Mouse (Mus musculus): ENCODE data around the gene Mybbp1a.
"Not testable (repeated sequence)": the region's sequence is repeated elsewhere in the genome, so short reads cannot be mapped to it uniquely, and the experiment has no call there.

The Mybbp1a gene

GRCm38 (mm10) chr11:72413601-72414190, 27.5 kb upstream of the Mybbp1a start:
- DNase-seq: no peak

- no peak for DNase-seq
These were observed 26.0 kb upstream of the Mybbp1a start for GRCm38 (mm10) chr11:72415155-72415554.

DNA sequence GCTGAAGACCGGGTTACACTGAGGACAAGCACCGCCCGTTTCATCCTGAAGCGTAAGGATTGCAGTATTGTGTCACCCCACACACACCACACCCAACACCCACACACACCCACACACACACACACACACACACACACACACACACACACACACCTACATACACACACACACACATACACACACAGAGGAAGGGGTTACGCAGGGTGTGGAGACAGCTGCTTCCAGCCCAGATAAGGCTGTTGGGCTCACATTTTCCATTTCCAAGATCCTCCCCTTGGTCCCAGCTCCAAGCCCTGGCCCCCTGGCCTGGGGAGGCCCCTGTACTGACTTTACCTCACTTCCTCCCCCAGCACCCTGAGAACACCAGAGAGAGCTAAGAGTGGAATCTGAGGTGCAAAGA, 24.5 kb upstream of the Mybbp1a start:
- no peak for DNase-seq

- no peak for DNase-seq
These were observed 23.8 kb upstream of the Mybbp1a start for GRCm38 (mm10) chr11:72417376-72417775.

- no peak for DNase-seq
These were observed 22.9 kb upstream of the Mybbp1a start for GRCm38 (mm10) chr11:72418227-72418626.

- no peak for DNase-seq
These were observed 22.1 kb upstream of the Mybbp1a start for GRCm38 (mm10) chr11:72419006-72419405.

DNA sequence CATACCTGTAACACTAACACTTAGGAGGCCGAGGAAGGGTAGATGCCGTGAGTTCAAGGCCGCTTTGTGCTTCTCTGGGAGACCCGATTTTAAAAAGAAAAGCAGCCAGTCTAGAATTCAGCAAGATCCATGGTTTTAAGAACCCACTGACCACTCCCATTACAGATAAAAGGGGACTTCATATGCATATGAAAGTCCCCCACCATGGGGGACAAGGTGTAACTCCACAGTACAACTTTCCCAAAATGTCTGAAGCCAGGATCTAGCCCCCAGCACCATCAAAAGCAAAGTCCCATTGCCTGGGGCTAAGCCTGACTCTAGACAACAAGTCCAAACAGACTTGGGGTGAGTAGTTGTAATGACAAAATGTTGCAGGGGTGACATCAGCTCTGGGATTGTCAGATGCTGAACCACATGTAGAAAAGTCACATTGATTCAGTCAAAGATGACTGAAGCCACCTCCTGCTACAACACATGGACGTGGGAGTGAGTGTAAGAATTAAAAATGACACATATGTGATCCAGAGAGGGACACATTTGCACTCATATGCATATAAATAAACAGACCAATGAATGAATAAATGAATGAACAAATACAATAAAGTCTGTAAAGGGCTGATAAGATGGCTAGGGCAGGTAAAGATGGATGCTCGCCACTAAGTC, 20.6 kb upstream of the Mybbp1a start:
- DNase-seq: no peak

DNA sequence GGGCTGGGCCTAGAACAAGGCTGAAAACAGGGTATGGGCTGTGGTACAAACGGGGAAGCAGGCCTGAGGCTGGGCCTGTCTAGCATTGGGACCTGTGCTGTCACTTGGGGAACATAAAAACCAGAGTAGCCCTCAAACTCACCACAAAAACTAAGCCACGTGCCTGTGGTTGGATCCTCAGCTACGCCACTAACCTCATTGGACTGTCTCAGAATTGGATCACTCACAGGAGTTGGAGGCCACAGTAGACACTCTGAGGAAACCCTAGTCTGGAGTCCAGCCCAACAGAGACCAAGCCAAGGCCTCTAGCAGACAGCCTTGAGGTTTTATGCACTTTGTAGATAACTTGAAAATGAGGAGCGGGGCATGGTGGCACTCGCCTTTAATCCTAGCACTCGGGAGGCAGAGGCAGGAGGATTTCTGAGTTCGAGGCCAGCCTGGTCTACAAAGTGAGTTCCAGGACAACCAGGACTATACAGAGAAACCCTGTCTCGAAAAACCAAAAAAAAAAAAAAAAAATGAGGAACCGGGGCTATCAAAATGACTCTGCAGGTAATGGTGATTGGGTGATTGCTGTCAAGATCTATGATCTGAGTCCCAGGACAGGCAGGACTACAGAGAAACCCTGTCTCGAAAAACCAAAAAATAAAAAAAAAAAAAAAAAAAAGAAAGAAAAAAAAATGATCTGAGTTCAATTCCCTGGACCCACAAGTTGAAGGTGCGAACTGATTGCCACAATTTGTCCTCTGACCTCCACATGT, 19.5 kb upstream of the Mybbp1a start:
- no peak for DNase-seq

DNA sequence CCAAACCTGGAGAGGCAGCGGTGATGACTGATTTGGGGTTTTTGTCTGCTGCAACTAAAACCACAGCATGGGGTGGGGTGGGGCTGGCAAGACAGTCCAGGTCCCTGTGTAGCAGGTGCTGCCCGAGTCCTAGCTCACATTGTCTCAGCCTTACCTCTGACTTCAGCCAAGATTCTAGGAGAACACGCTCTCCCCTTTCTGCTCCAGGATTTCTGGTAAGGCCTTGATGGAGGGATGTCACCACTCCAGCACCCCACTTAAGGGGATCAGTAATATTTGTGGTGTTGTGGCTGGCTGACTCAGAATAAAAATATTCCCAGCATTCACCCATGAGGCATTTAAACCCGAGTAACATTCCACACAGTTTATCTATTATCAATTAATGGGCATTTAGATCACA, 17.5 kb upstream of the Mybbp1a start:
- no peak for DNase-seq

- DNase-seq: no peak
These were observed 16.0 kb upstream of the Mybbp1a start for GRCm38 (mm10) chr11:72425201-72425600.

DNA sequence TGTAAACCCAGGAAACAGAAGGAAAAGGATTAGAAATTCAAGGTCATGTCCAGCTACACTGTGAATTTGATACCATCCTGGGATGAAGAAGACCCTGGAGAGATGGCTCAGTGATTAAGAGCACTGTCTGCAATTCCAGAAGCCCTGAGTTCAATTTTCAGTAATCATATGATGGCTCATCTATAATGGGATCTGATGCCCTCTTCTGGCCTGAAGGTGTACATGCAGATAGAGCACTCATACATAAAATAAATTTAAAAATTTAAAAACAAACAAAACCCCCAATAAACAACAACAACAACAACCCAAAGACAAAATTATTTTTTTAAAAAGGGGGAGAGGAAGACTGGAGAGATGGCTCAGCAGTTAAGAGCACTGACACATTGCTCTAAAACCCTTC, 14.3 kb upstream of the Mybbp1a start:
- DNase-seq: no peak

DNA sequence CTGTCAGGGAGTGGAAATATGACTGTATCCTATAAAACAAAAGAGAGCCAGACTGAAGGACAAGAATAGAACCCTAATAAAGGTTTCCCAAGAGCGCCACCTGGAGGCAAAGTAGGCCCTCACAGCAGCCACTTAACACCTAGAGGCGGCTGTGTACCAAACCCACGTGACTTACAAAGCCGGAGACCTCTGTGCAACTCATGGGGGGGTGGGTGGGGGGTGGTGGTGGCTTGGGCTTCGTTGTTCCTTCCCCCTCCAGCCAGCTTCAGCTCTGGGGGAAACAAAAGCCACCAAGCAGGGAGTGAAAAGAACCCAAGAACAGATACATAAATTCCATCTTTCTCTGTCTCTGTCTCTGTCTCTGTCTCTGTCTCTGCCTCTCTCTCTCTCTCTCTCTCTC, 12.5 kb upstream of the Mybbp1a start:
- DNase-seq: peak; percentile 77

GRCm38 (mm10) chr11:72429288-72429690, 11.9 kb upstream of the Mybbp1a start:
- DNase-seq: peak; percentile 80

GRCm38 (mm10) chr11:72430311-72431068, 10.7 kb upstream of the Mybbp1a start:
- DNase-seq: not testable (repeated sequence)

DNA sequence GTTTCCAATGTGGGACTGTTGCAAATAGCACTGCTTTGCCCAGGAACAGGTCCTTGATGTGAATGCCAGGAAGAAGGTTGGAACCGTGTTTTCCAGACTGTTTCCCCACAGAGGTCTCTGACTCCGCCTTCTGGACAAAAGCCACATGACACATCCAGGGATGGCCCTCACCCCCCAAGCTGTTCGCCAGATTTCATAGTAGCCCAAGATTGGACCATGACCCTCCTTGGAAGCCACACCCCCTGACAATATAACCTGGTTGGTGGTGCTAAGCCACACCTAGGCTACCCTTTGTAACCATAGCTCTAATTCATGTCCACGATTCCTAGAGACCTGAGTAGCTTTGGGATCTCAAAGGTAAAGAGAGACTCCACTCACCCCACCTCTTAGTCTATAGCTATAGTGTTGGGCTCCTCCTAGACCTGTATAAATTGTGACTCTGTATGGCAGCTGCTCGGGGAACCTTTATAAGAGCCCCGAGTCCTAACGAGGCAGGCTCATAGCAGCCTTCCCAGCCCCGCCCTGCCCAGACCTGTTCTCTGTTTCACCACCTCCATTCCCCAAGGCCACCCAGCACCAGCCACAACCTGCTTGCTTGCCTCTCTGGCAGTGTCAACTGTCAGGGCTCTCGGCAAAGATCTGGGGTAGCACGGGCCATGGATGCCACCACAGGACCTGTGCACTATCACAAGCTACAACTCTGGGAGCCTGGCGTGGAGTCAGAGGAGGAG, 6.0 kb upstream of the Mybbp1a start, which contains the start of gene Ggt6:
Gene Ggt6 (plus strand): TSS at position 564 of the 731 bp plus-strand sequence.
- no peak for DNase-seq

- no peak for DNase-seq
These were observed 5.5 kb upstream of the Mybbp1a start for GRCm38 (mm10) chr11:72435694-72436045.

GRCm38 (mm10) chr11:72436271-72436670, 4.9 kb upstream of the Mybbp1a start:
- no peak for DNase-seq

DNA sequence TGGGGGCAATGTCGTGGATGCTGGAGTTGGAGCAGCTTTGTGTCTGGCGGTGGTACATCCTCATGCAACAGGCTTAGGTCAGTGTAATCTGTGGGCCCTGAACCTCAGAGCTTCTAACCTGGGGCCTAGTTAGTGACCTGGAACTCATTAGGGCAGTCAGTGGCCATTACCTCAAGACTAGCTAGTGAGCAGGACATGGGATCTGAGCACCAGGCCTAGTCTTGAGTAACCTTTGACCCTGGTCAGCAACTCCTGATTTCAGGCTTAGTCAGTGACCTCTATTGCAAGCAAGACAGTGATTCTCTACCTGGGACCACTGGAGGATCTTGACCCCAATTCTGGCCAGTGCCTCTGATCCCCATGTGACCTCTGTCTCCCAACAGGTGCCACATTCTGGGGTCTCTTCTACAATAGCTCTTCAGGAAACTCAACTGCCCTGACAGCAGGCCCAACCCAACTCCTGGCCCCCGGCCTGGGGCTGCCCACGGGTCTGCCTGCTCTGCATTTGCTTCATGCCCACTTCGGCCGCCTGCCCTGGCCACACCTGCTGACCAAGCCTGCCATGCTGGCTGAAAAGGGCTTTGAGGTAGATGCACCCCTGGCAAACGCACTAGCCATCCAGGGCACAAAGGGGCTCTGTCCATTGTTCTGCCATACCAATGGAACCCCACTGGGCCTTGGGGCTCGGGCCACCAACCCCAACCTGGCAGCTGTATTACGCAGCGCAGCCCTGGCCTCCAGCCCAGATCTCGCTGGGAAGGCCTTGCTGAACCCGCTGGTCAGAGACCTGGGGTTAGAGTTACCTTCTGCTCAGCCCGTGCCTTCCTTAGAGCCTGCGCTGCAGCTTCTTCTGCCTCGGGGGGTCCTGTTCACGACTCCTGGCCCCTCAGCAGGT, 4.2 kb upstream of the Mybbp1a start:
- no peak for DNase-seq

GRCm38 (mm10) chr11:72438411-72438810, 2.7 kb upstream of the Mybbp1a start:
- no peak for DNase-seq

GRCm38 (mm10) chr11:72440597-72440964, 574 bp upstream of the Mybbp1a start:
- DNase-seq: not testable (repeated sequence)

GRCm38 (mm10) chr11:72446311-72447105, 5.4 kb downstream of the Mybbp1a start:
- peak; percentile 42 for DNase-seq
